Mouse (Mus musculus) bone marrow, adult 2 months (tissue): ENCODE results near the gene Glb1. TPM values are rescaled to one million over a fixed set of nuclear protein-coding genes. Genes with fewer than 3 reads are reported as not detected.
A peak's percentile ranks its signal among the peaks of the same experiment; 100 is the strongest.
"Not testable (repeated sequence)": the region's sequence is repeated elsewhere in the genome, so short reads cannot be mapped to it uniquely, and the experiment has no call there.

Experiments
- H3K27ac ChIP-seq: fragments of 200-500 bp; 2 replicates; pipeline ENCODE4 v1.5.1; 2012; ENCODE audit warnings: low read depth, mild to moderate bottlenecking, control low read depth, inconsistent platforms, low read length; ENCODE audit not compliant: control insufficient read depth, poor library complexity, insufficient read depth
- H3K4me1 ChIP-seq: fragments of 200-500 bp; 2 replicates; pipeline ENCODE4 v1.6.1; 2011; ENCODE audit warnings: low read length; ENCODE audit not compliant: control insufficient read depth, insufficient read depth
- H3K4me3 ChIP-seq: fragments of 200-500 bp; replicated peaks from 2 replicates; pipeline ENCODE3; 2011; ENCODE audit warnings: mild to moderate bottlenecking, low read depth, low read length, control low read depth; ENCODE audit not compliant: control insufficient read depth
- CTCF ChIP-seq: fragments of 200-500 bp; IDR thresholded peaks from 2 replicates; pipeline ENCODE4 v1.5.1; 2011; ENCODE audit warnings: low read length, control low read depth; ENCODE audit not compliant: control insufficient read depth, insufficient read depth
- POLR2A ChIP-seq: fragments of 200-500 bp; IDR thresholded peaks from 2 replicates; pipeline ENCODE4 v1.6.1; 2011; ENCODE audit warnings: low read depth, mild to moderate bottlenecking, control low read depth, low read length, borderline replicate concordance; ENCODE audit not compliant: control insufficient read depth
- WGBS: fragments of 180-500 bp; shearing (Covaris S2); methylation state at CpG from one replicate; pipeline ENCODE4 v1.1.7; 2018; 5-methylcytosine and 5-hydroxymethylcytosine counted together
- polyA plus RNA-seq: library from polyadenylated mRNA; stranded (reverse); fragments of >200 nt; gene quantifications from 2 replicates; pipeline ENCODE4 v1.2.4, GENCODE M21; 2011; ENCODE audit warnings: low replicate concordance; ENCODE audit not compliant: missing spikeins, insufficient read depth, insufficient read length

Glb1 gene
- polyA plus RNA-seq, result 4.7 and 11.0 TPM in 2 replicates

DNA sequence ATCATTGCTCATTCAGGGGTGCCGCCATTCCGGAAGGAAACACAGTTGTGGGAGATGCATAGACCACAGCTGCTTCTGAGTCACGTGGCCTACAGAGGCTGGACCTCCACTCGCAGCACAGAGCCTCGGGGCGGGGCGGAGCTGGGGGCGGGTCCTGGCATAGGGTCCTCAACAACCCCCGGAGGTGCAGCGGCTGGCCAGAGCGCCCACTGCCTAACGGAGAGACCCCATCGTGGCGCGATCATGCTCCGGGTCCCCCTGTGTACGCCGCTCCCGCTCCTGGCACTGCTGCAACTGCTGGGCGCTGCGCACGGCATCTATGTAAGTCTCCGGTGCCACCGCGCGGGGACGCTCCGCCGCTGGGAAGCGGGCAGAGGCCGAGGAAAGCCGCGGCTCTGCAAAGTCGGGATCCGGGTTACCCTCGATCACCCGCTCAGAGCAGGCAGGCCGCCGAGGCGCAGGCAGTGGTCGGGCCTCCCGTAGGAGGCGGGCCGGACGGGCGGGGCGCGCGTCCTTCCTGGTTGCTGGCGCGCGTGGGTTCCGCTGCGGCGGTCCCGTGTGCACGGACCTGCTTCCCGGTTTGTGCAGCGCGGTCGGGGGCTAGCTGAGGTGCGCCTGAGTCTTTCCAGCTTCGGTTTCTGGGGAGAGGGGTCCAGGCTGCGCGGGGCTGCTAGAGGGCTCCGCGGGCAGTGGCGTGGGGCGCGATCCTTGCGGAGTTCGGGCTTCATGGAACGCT lies at the start of gene Glb1, which contains the start of gene Tmppe:
Gene Glb1 (plus strand): TSS at position 128 of the 736 bp plus-strand sequence.
Gene Tmppe (plus strand): TSS at position 157 of the 736 bp plus-strand sequence.
- Histone ChIP-seq H3K27ac (peak within 1 kb of the TSS; percentile 98), H3K4me1 (peaks cover 3% of the 10 kb centered on the region), H3K4me3 (peak within 1 kb of the TSS; percentile 96)
- WGBS, result under 1% methylated on average over 73 of the region's 73 CpGs
- TF ChIP-seq CTCF (no peak), POLR2A (peak; percentile 38; the same call in 1 of the 2 replicates)

GRCm38 (mm10) chr9:114367783-114368470 lies 32.9 kb upstream of the Glb1 start:
- H3K4me1 ChIP-seq, result no peaks in the 10 kb centered on the region; the same call in none of the 2 replicates
- H3K4me3 ChIP-seq, result peak overlapping the region; percentile 66
- H3K27ac ChIP-seq, result peak overlapping the region; percentile 58
- WGBS, result under 1% methylated on average over 47 of the region's 48 CpGs
- no peak; the same call in 1 of the 2 replicates for TF ChIP-seq POLR2A
- TF ChIP-seq CTCF, result no peak

- TF ChIP-seq POLR2A (no peak), CTCF (no peak)
- Histone ChIP-seq H3K4me1 (no peaks in the 10 kb centered on the region; the same call in none of the 2 replicates), H3K4me3 (peak overlapping the region; percentile 66), H3K27ac (peak overlapping the region; percentile 58)
- WGBS, result 4% methylated on average over 12 of the region's 12 CpGs
Observed at GRCm38 (mm10) chr9:114368471-114368858, 32.4 kb upstream of the Glb1 start.

DNA sequence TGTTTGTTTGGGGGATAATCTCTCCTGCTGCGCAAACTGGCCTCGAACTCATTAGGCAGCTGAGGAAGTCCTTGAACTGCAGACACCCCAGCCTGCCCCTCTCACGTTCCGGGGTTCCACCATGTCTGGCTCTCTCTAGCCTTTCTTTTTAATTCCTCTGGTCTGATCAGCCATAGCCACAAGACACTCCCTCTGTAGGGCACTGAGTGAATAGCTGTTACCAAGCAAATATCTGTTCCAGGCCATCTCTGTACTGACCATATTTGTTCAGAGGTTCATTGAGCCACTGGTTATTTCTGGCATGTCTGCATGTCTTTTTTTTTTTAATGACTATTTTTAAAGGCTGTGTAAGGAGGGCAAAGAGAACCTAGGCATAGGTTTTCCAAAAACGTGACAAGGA lies 31.5 kb upstream of the Glb1 start:
- not testable (repeated sequence) for H3K27ac ChIP-seq, H3K4me1 ChIP-seq, H3K4me3 ChIP-seq
- 26% methylated on average over 5 of the region's 5 CpGs for WGBS

GRCm38 (mm10) chr9:114371717-114372116 lies 29.2 kb upstream of the Glb1 start:
- H3K27ac ChIP-seq, H3K4me3 ChIP-seq, H3K4me1 ChIP-seq: not testable (repeated sequence)
- 41% methylated on average over 5 of the region's 5 CpGs for WGBS
- 0 out of 2 replicates have a peak, but pooled peaks have one; percentile 12 for TF ChIP-seq CTCF

GRCm38 (mm10) chr9:114375276-114375962 lies 25.5 kb upstream of the Glb1 start:
- no peak overlapping the region for H3K4me3 ChIP-seq
- WGBS, result 40% methylated on average over 10 of the region's 10 CpGs
- TF ChIP-seq CTCF, result no peak
- TF ChIP-seq POLR2A, result no peak
- no peaks in the 10 kb centered on the region; the same call in 1 of the 2 replicates for H3K4me1 ChIP-seq
- no peak overlapping the region; the same call in 1 of the 2 replicates for H3K27ac ChIP-seq

DNA sequence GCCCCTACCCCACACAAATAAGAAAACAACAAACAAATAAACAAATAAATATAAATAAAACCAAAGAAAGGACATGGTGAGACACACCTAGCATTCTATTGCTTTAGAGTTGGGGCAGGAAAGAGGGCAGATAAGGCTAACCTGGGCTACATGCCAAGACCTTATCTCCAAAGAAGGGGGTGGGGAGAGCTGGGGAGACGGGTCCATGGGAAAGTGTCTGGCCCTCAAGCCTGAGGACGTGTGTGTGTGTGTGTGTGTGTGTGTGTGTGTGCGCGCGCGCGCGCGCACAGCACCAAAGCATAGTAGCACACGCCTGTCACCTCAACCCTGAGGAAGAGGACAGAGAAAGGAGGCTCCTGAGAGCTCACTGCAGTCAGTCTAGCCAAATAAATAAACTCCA lies 23.7 kb upstream of the Glb1 start:
- TF ChIP-seq CTCF (no peak), POLR2A (no peak)
- H3K4me3 ChIP-seq, result no peak overlapping the region
- no peak overlapping the region for H3K27ac ChIP-seq
- 77% methylated on average over 10 of the region's 10 CpGs for WGBS
- no peaks in the 10 kb centered on the region for H3K4me1 ChIP-seq

- Histone ChIP-seq H3K27ac (no peak overlapping the region), H3K4me1 (no peaks in the 10 kb centered on the region), H3K4me3 (no peak overlapping the region)
- TF ChIP-seq POLR2A (no peak), CTCF (no peak)
- 91% methylated on average over 12 of the region's 12 CpGs for whole genome bisulfite sequencing
Observed at GRCm38 (mm10) chr9:114379871-114380270, 21.0 kb upstream of the Glb1 start.
